Mouse (Mus musculus) stomach, embryonic 15.5 days (tissue): ENCODE measurements at regions not wholly inside any gene's neighbourhood (a gene's known extent, or its start where the extent isn't known, plus 50 kb on each side); places are given as distances from the start of the nearest gene placed in this dataset.

Source experiments
- ATAC-seq: fragments of 200-750 bp; cut with Nextera tagmentation; 2 replicates; pipeline ENCODE4 v1.8.0; 2017; ENCODE audit warnings: low read depth, moderate number of reproducible peaks, moderate TSS enrichment; ENCODE audit not compliant: insufficient read depth, low FRiP score
- H3K27ac ChIP-seq: fragments of 300-500 bp; sonication (generic); 2 replicates; pipeline ENCODE4 v1.5.1; 2015; ENCODE audit warnings: mild to moderate bottlenecking, inconsistent platforms
- H3K27me3 ChIP-seq: fragments of 300-500 bp; sonication (generic); replicated peaks from 2 replicates; pipeline ENCODE4 v1.6.1; 2015; ENCODE audit warnings: inconsistent platforms
- H3K36me3 ChIP-seq: fragments of 300-500 bp; sonication (generic); 2 replicates; pipeline ENCODE4 v1.6.1; 2015; ENCODE audit warnings: inconsistent platforms
- H3K4me1 ChIP-seq: fragments of 300-500 bp; sonication (generic); 2 replicates; pipeline ENCODE4 v1.6.1; 2015; ENCODE audit warnings: inconsistent platforms
- H3K4me2 ChIP-seq: fragments of 300-500 bp; sonication (generic); 2 replicates; pipeline ENCODE4 v1.6.1; 2015; ENCODE audit warnings: mild to moderate bottlenecking, inconsistent platforms
- H3K4me3 ChIP-seq: fragments of 300-500 bp; sonication (generic); replicated peaks from 2 replicates; pipeline ENCODE4 v1.5.1; 2015; ENCODE audit warnings: inconsistent platforms
- H3K9ac ChIP-seq: fragments of 300-500 bp; sonication (generic); 2 replicates; pipeline ENCODE4 v1.6.1; 2015; ENCODE audit warnings: inconsistent platforms
- H3K9me3 ChIP-seq: fragments of 300-500 bp; sonication (generic); 2 replicates; pipeline ENCODE4 v1.6.1; 2016; ENCODE audit warnings: inconsistent platforms
- WGBS: fragments of 180-500 bp; shearing (Covaris S2); methylation state at CpG from one replicate; pipeline ENCODE4 v1.1.7; 2015; 5-methylcytosine and 5-hydroxymethylcytosine counted together

DNA sequence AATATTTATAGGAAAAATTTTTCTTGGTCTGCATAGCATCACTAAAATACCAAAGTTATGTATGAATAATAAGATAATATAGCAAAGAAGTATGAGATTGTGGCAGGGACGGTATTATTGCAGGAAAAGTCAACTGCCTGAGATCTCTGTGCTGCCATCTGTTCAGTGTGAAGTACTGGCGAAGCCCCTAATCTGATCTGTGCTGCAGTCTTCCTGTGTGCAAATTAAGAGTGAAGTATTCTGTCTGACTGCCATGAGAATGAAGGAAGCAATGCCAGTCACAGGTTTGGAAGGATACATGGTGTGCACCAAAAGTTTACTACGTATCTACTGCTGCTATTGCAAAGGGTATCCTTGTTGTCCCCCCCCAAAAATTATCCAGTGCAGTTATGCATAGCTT is 501.5 kb downstream of the Rab28 start:
- Histone ChIP-seq H3K36me3 (no peaks in the 10 kb centered on the region), H3K4me1 (no peaks in the 10 kb centered on the region), H3K4me2 (no peak overlapping the region), H3K9ac (no peak overlapping the region), H3K27me3 (no peaks in the 10 kb centered on the region), H3K4me3 (no peak overlapping the region), H3K27ac (no peak overlapping the region), H3K9me3 (no peaks in the 10 kb centered on the region)
- no peak for ATAC-seq
- WGBS = 81% methylated on average over 3 of the region's 3 CpGs

- Histone ChIP-seq H3K4me1 (no peaks in the 10 kb centered on the region), H3K9ac (no peak overlapping the region), H3K36me3 (no peaks in the 10 kb centered on the region), H3K9me3 (no peaks in the 10 kb centered on the region), H3K4me2 (no peak overlapping the region), H3K27ac (no peak overlapping the region), H3K4me3 (no peak overlapping the region), H3K27me3 (no peaks in the 10 kb centered on the region)
- ATAC-seq = no peak
Observed at GRCm38 (mm10) chr5:41204417-41204816, 503.5 kb downstream of the Rab28 start.

DNA sequence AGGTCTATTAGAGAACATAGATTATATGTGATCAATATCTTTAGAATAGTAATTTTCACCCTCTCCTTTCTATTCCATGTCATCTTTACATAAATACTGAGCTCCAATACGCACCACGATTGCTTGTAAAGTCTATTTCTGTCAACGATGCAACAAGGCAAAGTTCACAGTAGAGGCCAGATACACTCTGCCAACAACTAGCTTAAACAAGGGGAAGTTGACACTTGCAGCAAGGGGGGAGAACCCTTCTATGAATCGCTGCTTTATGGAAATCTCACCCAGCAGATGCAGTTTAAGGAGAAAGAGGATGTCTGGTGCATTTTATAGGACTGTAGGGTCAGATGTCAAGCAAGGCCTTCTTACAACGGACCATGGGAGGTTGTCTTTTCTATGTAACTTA is 520.8 kb downstream of the Rab28 start:
- no peak overlapping the region for H3K4me3 ChIP-seq
- H3K36me3 ChIP-seq = no peaks in the 10 kb centered on the region
- no peak overlapping the region for H3K9ac ChIP-seq
- no peak for ATAC-seq
- no peaks in the 10 kb centered on the region for H3K27me3 ChIP-seq
- no peak overlapping the region for H3K4me2 ChIP-seq
- no peak overlapping the region for H3K27ac ChIP-seq
- H3K9me3 ChIP-seq = no peaks in the 10 kb centered on the region
- H3K4me1 ChIP-seq = no peaks in the 10 kb centered on the region
- 34% methylated on average over 5 of the region's 5 CpGs for WGBS

- H3K9ac ChIP-seq = no peak overlapping the region
- no peaks in the 10 kb centered on the region for H3K36me3 ChIP-seq
- H3K4me1 ChIP-seq = no peaks in the 10 kb centered on the region
- no peak overlapping the region for H3K27ac ChIP-seq
- ATAC-seq = no peak
- H3K9me3 ChIP-seq = no peaks in the 10 kb centered on the region
- H3K4me3 ChIP-seq = no peak overlapping the region
- no peak overlapping the region for H3K4me2 ChIP-seq
- no peaks in the 10 kb centered on the region for H3K27me3 ChIP-seq
- 91% methylated on average over 3 of the region's 3 CpGs for WGBS
Observed at GRCm38 (mm10) chr5:41177220-41177619, 530.7 kb downstream of the Rab28 start.

GRCm38 (mm10) chr5:41165870-41166626 is 541.9 kb downstream of the Rab28 start:
- H3K27ac ChIP-seq = no peak overlapping the region
- no peaks in the 10 kb centered on the region for H3K36me3 ChIP-seq
- no peaks in the 10 kb centered on the region for H3K9me3 ChIP-seq
- no peaks in the 10 kb centered on the region for H3K27me3 ChIP-seq
- ATAC-seq = no peak
- H3K4me1 ChIP-seq = no peaks in the 10 kb centered on the region
- WGBS = 62% methylated on average over 14 of the region's 14 CpGs
- H3K9ac ChIP-seq = no peak overlapping the region
- H3K4me3 ChIP-seq = no peak overlapping the region
- no peak overlapping the region for H3K4me2 ChIP-seq

DNA sequence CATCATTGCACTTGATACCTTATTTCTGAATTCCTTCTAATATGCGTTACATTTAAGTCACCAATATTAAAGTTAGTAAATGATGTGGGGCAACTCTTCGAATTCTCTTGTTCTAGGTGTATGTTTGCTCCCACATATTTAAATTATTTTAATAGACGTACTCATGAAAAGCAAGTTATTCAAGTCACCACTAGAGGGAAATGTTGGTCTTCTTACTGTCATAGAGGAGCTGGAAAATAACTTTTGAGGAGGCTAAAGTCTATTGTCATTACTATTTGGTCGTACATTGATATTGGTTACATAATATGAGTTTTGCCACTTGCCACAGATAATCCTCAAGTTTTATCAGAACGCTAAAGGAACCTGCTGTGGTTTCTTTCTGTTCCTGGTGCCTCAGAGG is 582.9 kb downstream of the Rab28 start:
- Histone ChIP-seq H3K4me2 (no peak overlapping the region), H3K4me3 (no peak overlapping the region), H3K27ac (no peak overlapping the region), H3K9ac (no peak overlapping the region), H3K9me3 (no peaks in the 10 kb centered on the region), H3K4me1 (no peaks in the 10 kb centered on the region), H3K36me3 (no peaks in the 10 kb centered on the region), H3K27me3 (no peaks in the 10 kb centered on the region)
- WGBS = 17% methylated on average over 5 of the region's 5 CpGs
- ATAC-seq = no peak

DNA sequence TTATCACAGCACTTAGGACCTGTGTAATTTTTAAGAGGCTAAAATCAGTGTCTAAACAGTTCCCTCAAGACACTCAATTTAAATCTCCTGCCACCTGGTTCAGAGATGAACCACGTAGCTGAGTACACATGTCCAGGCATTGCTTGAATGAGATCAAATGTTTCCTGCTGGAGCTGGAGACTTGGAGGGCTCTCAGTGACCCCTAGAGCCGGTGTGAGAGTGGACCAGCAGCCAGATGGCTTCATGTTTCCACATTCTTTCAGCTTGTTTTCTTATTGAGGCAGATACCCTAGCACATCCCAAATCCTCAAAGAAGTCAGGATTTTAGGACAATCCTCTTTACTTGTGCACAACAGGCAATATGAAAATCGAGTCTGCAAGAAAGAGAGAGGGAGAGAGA is 590.3 kb downstream of the Rab28 start:
- H3K27me3 ChIP-seq = no peaks in the 10 kb centered on the region
- no peak overlapping the region for H3K4me2 ChIP-seq
- H3K36me3 ChIP-seq = no peaks in the 10 kb centered on the region
- H3K4me3 ChIP-seq = no peak overlapping the region
- no peaks in the 10 kb centered on the region for H3K9me3 ChIP-seq
- no peak overlapping the region for H3K9ac ChIP-seq
- 32% methylated on average over 3 of the region's 3 CpGs for WGBS
- no peak overlapping the region for H3K27ac ChIP-seq
- H3K4me1 ChIP-seq = no peaks in the 10 kb centered on the region
- ATAC-seq = no peak

DNA sequence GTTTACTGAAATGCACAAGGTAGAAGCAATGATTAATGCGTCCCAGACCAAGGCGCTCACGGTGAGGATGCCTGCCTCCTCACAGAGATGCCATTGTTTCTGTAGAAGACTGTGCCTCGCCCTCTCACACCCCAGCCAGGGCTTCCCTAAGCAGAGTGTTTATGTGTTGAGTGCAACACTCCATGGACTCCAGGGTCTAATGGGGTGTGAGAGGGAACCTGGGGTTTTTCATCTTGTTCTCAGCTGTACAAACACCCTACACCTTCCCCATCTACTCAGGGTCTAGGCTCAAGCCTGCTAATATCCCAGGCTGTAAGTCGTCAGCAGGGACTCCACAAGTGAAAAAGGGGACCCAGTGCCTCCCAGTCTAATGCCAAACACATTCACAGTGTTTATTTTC is 620.2 kb downstream of the Rab28 start:
- Histone ChIP-seq H3K9ac (no peak overlapping the region), H3K27ac (no peak overlapping the region), H3K9me3 (no peaks in the 10 kb centered on the region), H3K4me3 (no peak overlapping the region), H3K36me3 (no peaks in the 10 kb centered on the region), H3K27me3 (no peaks in the 10 kb centered on the region), H3K4me1 (no peaks in the 10 kb centered on the region), H3K4me2 (no peak overlapping the region)
- WGBS = 39% methylated on average over 5 of the region's 5 CpGs
- no peak for ATAC-seq

- Histone ChIP-seq H3K4me3 (no peak overlapping the region), H3K36me3 (no peaks in the 10 kb centered on the region), H3K9ac (no peak overlapping the region), H3K4me2 (no peak overlapping the region), H3K4me1 (no peaks in the 10 kb centered on the region), H3K27me3 (no peaks in the 10 kb centered on the region), H3K9me3 (no peaks in the 10 kb centered on the region), H3K27ac (no peak overlapping the region)
- no peak for ATAC-seq
- 79% methylated on average over 2 of the region's 2 CpGs for WGBS
Observed at GRCm38 (mm10) chr5:41076412-41076811, 631.5 kb downstream of the Rab28 start.

DNA sequence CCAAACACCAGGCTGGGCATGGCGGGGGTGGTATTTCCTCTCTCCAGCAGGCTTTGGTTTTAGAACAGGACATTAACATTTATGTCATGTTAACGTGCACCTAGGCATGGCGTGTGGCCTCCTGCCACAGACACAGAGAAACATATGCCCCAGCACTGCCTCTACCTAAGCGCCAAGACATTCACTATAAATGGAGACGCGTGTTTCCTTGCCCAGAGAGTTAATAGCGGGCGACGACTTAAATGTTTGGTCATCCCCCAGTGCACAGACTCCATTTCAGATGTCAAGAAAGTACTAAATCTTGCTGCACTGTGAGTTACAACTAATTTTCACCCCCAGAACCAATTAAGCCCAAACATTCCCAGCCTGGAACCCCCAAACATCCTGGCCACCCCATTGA is 646.3 kb downstream of the Rab28 start:
- Histone ChIP-seq H3K27ac (no peak overlapping the region), H3K27me3 (no peaks in the 10 kb centered on the region), H3K9me3 (no peaks in the 10 kb centered on the region), H3K4me3 (no peak overlapping the region), H3K4me2 (no peak overlapping the region), H3K36me3 (no peaks in the 10 kb centered on the region), H3K4me1 (no peaks in the 10 kb centered on the region), H3K9ac (no peak overlapping the region)
- 78% methylated on average over 9 of the region's 9 CpGs for WGBS
- no peak for ATAC-seq

- ATAC-seq = no peak
- no peak overlapping the region for H3K27ac ChIP-seq
- no peaks in the 10 kb centered on the region for H3K9me3 ChIP-seq
Observed at GRCm38 (mm10) chr5:41061222-41061621, 646.7 kb downstream of the Rab28 start.

GRCm38 (mm10) chr5:41058015-41058414 is 649.9 kb downstream of the Rab28 start:
- H3K4me1 ChIP-seq = no peaks in the 10 kb centered on the region
- H3K27ac ChIP-seq = no peak overlapping the region
- 84% methylated on average over 3 of the region's 3 CpGs for WGBS
- no peaks in the 10 kb centered on the region for H3K27me3 ChIP-seq
- no peak overlapping the region for H3K4me3 ChIP-seq
- H3K9me3 ChIP-seq = no peaks in the 10 kb centered on the region
- H3K9ac ChIP-seq = no peak overlapping the region
- no peaks in the 10 kb centered on the region for H3K36me3 ChIP-seq
- no peak overlapping the region for H3K4me2 ChIP-seq
- ATAC-seq = no peak

More at GRCm38 (mm10) chr5:41061222-41061621, 646.7 kb downstream of the Rab28 start:
- no peaks in the 10 kb centered on the region for H3K27me3 ChIP-seq
- WGBS = 20% methylated on average over 3 of the region's 3 CpGs
- no peak overlapping the region for H3K9ac ChIP-seq
- H3K36me3 ChIP-seq = no peaks in the 10 kb centered on the region
- H3K4me3 ChIP-seq = no peak overlapping the region
- no peaks in the 10 kb centered on the region for H3K4me1 ChIP-seq
- H3K4me2 ChIP-seq = no peak overlapping the region

- Histone ChIP-seq H3K36me3 (no peaks in the 10 kb centered on the region), H3K4me2 (no peak overlapping the region), H3K27me3 (no peaks in the 10 kb centered on the region), H3K4me3 (no peak overlapping the region), H3K9ac (no peak overlapping the region), H3K27ac (no peak overlapping the region), H3K9me3 (no peaks in the 10 kb centered on the region), H3K4me1 (no peaks in the 10 kb centered on the region)
- no peak for ATAC-seq
- WGBS = 27% methylated on average over 4 of the region's 4 CpGs
Observed at GRCm38 (mm10) chr5:41051948-41052347, 656.0 kb downstream of the Rab28 start.
